Mouse (Mus musculus) limb, embryonic 11.5 days (tissue): ENCODE data around the gene Il21r. TPM values are rescaled to one million over a fixed set of nuclear protein-coding genes. Genes with fewer than 3 reads are reported as not detected.

ENCODE experiments used
- ATAC-seq: fragments of 200-750 bp; cut with Nextera tagmentation; 2 replicates; pipeline ENCODE4 v1.8.0; 2017; ENCODE audit warnings: low read depth; ENCODE audit not compliant: insufficient number of reproducible peaks, low FRiP score, low TSS enrichment
- DNase-seq: peaks from one replicate; pipeline ENCODE4 v3.0.0-alpha.2; 2015; ENCODE audit warnings: low spot score
- H3K27ac ChIP-seq: fragments of 300-500 bp; sonication (generic); replicated peaks from 2 replicates; pipeline ENCODE4 v1.5.1; 2014; ENCODE audit warnings: low read depth, mild to moderate bottlenecking, low read length
- H3K27me3 ChIP-seq: fragments of 300-500 bp; sonication (generic); 2 replicates; pipeline ENCODE4 v1.6.1; 2014; ENCODE audit warnings: mild to moderate bottlenecking, low read length, mixed read lengths; ENCODE audit not compliant: control insufficient read depth, insufficient read depth
- H3K36me3 ChIP-seq: fragments of 300-500 bp; sonication (generic); 2 replicates; pipeline ENCODE4 v1.6.1; 2014; ENCODE audit warnings: mild to moderate bottlenecking, low read length, moderate library complexity, mixed read lengths; ENCODE audit not compliant: control insufficient read depth, insufficient read depth
- H3K4me1 ChIP-seq: fragments of 300-500 bp; sonication (generic); 2 replicates; pipeline ENCODE4 v1.6.1; 2014; ENCODE audit warnings: low read length, mixed read lengths; ENCODE audit not compliant: control insufficient read depth, insufficient read depth
- H3K4me2 ChIP-seq: fragments of 300-500 bp; sonication (generic); 2 replicates; pipeline ENCODE4 v1.6.1; 2014; ENCODE audit warnings: low read depth, mild to moderate bottlenecking, moderate library complexity; ENCODE audit not compliant: severe bottlenecking
- H3K4me3 ChIP-seq: fragments of 300-500 bp; sonication (generic); 2 replicates; pipeline ENCODE4 v1.5.1; 2014; ENCODE audit warnings: low read depth, low read length
- H3K9ac ChIP-seq: fragments of 300-500 bp; sonication (generic); 2 replicates; pipeline ENCODE4 v1.6.1; 2014; ENCODE audit warnings: mild to moderate bottlenecking, low read length
- H3K9me3 ChIP-seq: fragments of 300-500 bp; sonication (generic); 2 replicates; pipeline ENCODE4 v1.6.1; 2016; ENCODE audit warnings: low read length; ENCODE audit not compliant: control insufficient read depth
- WGBS: fragments of 180-500 bp; shearing (Covaris S2); extraction: QIAGEN DNeasy Blood & Tissue Kit; methylation state at CpG from one replicate; pipeline ENCODE4 v1.1.7; 2014; 5-methylcytosine and 5-hydroxymethylcytosine counted together
- polyA plus RNA-seq: library from polyadenylated mRNA; unstranded; fragments of >200 nt; fragmentation: Nextera tagmentation; extraction: Ambion mirVana; gene quantifications from 2 replicates; pipeline ENCODE4 v1.2.1, GENCODE M21; 2014

Il21r gene
- polyA plus RNA-seq, 1 experiment from 2014 or later: 0.20 TPM

DNA sequence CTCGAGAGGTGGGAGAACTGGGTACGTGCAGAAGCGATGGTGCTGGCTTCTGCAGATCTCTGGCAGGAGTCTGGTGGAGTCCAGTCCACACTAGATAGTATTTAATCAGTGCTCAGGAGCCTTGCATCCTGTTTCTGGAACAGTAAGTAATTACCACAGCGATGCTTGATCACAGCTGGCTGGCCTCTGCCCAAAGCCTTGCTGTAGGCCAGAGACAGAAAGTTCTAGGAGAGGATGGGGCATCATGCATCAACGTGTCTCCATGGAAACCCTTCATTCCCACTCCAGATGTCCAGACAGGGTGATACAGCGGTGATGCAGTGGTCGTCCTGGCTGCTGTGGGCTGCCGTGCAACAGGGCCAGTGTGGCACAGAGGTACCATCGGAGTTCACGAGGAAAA is 43.7 kb upstream of the Il21r start:
- WGBS: 88% methylated on average over 10 of the region's 10 CpGs
- no peak for ATAC-seq
- Histone ChIP-seq H3K4me2 (no peak overlapping the region), H3K4me3 (no peak overlapping the region), H3K36me3 (no peaks in the 10 kb centered on the region), H3K4me1 (no peaks in the 10 kb centered on the region), H3K9me3 (no peaks in the 10 kb centered on the region), H3K27me3 (no peaks in the 10 kb centered on the region), H3K27ac (no peak overlapping the region), H3K9ac (no peak overlapping the region)
- no peak for DNase-seq

GRCm38 (mm10) chr7:125560146-125560785 is 43.0 kb upstream of the Il21r start:
- H3K9me3 ChIP-seq: no peaks in the 10 kb centered on the region
- ATAC-seq (no peak), DNase-seq (no peak)
- H3K9ac ChIP-seq: no peak overlapping the region
- H3K27ac ChIP-seq: no peak overlapping the region
- 83% methylated on average over 7 of the region's 7 CpGs for WGBS
- H3K4me2 ChIP-seq: no peak overlapping the region
- no peaks in the 10 kb centered on the region for H3K36me3 ChIP-seq
- H3K4me3 ChIP-seq: no peak overlapping the region
- H3K27me3 ChIP-seq: no peaks in the 10 kb centered on the region
- H3K4me1 ChIP-seq: no peaks in the 10 kb centered on the region

DNA sequence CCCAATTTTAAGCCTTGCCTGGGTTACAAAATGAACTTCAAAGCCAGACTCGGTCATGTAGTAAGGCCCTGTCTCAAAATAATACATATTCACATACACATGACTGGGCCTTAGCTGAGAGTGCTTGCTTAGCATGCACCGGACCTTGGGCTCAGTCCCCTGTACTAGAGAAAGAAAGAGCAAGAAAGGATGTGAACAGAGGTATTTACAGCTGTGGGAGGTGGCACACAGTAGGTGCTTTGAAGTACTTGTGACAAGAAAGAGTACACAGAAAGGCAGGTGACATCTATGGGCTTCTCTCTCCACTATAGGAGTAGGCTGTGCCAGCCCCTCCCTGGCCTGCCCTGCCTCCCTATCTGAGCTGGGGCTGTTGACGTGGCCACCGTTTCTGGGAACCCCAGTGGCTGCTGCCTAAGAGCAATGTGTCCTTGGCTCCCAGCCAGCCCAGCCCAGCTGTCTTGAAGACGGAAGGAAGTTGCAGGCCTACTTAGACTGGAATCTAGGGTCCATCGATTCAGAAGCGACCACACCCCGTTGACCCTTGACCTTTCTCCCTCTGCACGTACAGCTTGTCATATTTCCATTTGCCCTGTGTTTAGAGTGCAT is 42.0 kb upstream of the Il21r start:
- Histone ChIP-seq H3K4me1 (no peaks in the 10 kb centered on the region), H3K27me3 (no peaks in the 10 kb centered on the region), H3K9ac (no peak overlapping the region), H3K4me2 (no peak overlapping the region), H3K36me3 (no peaks in the 10 kb centered on the region), H3K27ac (no peak overlapping the region), H3K4me3 (no peak overlapping the region), H3K9me3 (no peaks in the 10 kb centered on the region)
- DNase-seq: no peak
- no peak for ATAC-seq
- 75% methylated on average over 9 of the region's 9 CpGs for WGBS

- Histone ChIP-seq H3K4me1 (no peaks in the 10 kb centered on the region), H3K9me3 (no peaks in the 10 kb centered on the region), H3K27ac (no peak overlapping the region), H3K4me2 (no peak overlapping the region), H3K4me3 (no peak overlapping the region), H3K36me3 (no peaks in the 10 kb centered on the region), H3K27me3 (no peaks in the 10 kb centered on the region), H3K9ac (no peak overlapping the region)
- no peak for ATAC-seq
- 53% methylated on average over 4 of the region's 4 CpGs for WGBS
- no peak for DNase-seq
Measured at GRCm38 (mm10) chr7:125562413-125562812, 40.8 kb upstream of the Il21r start.

- H3K27ac ChIP-seq: no peak overlapping the region
- ATAC-seq (no peak), DNase-seq (no peak)
- H3K36me3 ChIP-seq: no peaks in the 10 kb centered on the region
- no peak overlapping the region for H3K4me3 ChIP-seq
- H3K4me2 ChIP-seq: no peak overlapping the region
- WGBS: 83% methylated on average over 3 of the region's 3 CpGs
- H3K9me3 ChIP-seq: no peaks in the 10 kb centered on the region
- no peaks in the 10 kb centered on the region for H3K4me1 ChIP-seq
- H3K9ac ChIP-seq: no peak overlapping the region
- H3K27me3 ChIP-seq: no peaks in the 10 kb centered on the region
Measured at GRCm38 (mm10) chr7:125563093-125563492, 40.1 kb upstream of the Il21r start.

DNA sequence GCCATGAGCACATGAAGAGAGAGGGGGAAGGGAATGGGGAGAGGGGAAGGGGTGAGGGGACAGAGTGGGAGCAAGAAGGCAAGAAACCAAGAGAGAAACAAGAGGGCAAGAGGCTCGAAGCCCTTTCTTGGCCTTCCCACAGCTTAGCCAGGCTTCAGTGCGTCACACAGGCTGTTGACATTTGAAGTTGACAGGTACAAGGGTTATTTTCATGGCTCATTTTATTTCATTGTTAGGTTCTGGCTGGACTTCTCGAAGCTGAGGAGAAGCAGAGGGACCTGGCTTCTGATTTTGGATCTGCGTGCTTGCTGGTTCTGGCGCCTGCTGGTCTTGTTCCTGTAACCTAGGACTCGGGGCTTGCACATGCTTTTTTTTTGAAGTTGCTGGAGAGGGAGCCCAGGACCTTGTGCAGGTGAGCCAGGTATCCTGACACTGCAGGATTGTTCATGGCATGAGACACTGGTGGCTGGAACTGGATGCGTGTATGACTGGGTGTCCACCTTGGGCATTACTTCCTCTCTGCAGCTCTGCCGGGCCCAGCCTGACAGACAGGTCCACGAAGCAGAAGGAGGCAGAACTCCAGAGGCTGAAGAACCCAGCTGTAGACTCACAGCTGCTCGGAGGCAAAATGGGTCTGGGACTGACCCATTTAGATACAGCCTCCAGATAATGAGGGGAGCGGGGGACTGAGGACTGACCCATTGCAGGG is 38.8 kb upstream of the Il21r start:
- Histone ChIP-seq H3K9ac (no peak overlapping the region), H3K27ac (no peak overlapping the region), H3K4me3 (no peak overlapping the region), H3K4me2 (no peak overlapping the region), H3K9me3 (no peaks in the 10 kb centered on the region), H3K27me3 (no peaks in the 10 kb centered on the region), H3K4me1 (no peaks in the 10 kb centered on the region), H3K36me3 (no peaks in the 10 kb centered on the region)
- no peak for ATAC-seq
- WGBS: 76% methylated on average over 11 of the region's 11 CpGs
- DNase-seq: no peak

DNA sequence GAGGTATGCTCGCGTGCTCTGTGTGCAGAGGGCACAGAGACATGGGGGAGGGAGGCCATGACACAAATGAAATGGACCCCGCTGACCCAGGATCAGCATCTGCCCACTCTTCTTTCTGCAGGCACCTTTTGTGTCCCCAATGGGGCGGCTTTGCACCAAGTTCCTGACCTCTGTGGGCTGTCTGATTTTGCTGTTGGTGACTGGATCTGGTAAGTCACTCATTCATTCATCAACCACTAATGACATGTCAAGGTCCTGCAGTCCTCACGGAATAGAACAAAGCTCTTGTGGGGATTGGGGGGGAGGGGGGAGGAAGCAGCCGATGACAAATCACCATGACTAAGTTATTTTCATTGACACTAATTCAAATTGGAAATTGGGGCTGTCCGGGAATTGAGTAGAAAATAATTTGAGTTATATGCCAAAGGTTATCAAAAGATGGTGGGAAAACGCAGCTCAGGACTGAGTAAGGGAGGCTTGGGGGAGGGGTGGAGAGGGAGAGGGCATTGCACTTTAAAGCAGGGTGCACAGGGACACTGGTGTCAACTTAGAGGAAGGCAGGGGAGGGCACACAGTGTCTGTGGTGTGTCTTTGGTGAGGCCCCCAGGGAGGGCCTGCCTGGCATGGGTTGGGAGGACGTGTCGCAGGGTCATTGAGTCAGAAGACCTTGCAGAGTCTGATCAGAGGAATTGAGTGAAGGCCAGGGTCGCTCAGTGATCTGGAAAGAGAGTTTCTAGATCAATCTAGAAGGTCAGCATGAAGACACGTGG is 37.5 kb upstream of the Il21r start:
- DNase-seq (no peak), ATAC-seq (no peak)
- Histone ChIP-seq H3K4me1 (no peaks in the 10 kb centered on the region), H3K27ac (no peak overlapping the region), H3K9me3 (no peaks in the 10 kb centered on the region), H3K4me2 (no peak overlapping the region), H3K9ac (no peak overlapping the region), H3K27me3 (no peaks in the 10 kb centered on the region), H3K4me3 (no peak overlapping the region), H3K36me3 (no peaks in the 10 kb centered on the region)
- WGBS: 68% methylated on average over 12 of the region's 12 CpGs

- Histone ChIP-seq H3K27me3 (no peaks in the 10 kb centered on the region), H3K9me3 (no peaks in the 10 kb centered on the region), H3K4me3 (no peak overlapping the region), H3K4me1 (no peaks in the 10 kb centered on the region), H3K4me2 (no peak overlapping the region), H3K9ac (no peak overlapping the region), H3K27ac (no peak overlapping the region), H3K36me3 (no peaks in the 10 kb centered on the region)
- DNase-seq: no peak
- WGBS: 84% methylated on average over 2 of the region's 2 CpGs
- no peak for ATAC-seq
Measured at GRCm38 (mm10) chr7:125566420-125566819, 36.8 kb upstream of the Il21r start.
